Mouse (Mus musculus) right cerebral cortex, adult 2 months (tissue): ENCODE data around the gene Bckdha.

Experiments used
- DNase-seq, 2 experiments: peaks; one replicate each; pipeline ENCODE4 v3.0.0; 2021 to 2022; ENCODE audit warnings: low spot score in 2 of 2

The Bckdha gene

DNA sequence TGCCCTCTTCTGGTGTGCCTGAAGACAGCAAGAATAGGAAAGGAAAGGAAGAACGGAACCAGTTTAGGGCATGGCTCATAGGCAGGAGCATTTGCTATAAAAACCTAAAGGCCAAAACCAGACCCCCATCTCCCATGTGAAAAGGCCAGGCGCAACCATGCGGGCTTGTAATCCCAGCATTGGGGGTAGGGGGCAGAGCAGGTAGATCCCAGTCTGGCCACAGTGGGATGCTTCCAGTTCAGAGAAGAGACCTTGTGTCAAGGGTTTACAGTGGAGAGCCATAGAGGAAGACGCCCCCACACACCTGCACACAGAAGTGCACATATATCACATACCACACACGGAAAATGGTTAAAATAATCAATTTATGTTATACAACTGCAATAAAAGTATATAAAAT is 44.7 kb downstream of the Bckdha start:
- DNase-seq: no peak

DNA sequence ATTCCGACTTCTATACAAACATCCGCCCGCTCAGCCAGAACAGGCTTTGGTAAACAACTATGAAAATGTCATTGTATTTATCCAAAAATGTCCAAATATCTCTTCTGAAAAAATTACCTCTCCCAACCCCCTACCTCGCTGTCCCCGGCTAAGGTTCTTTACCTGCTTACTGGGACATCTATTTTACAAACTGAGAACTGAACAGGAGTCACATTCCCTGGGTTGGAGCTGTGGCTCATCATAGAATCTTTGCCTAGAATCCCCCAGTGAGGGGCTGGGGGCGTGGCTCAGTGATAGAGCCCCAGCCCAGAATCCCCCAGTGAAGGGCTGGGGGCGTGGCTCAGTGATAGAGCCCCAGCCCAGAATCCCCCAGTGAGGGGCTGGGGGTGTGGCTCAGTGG is 47.3 kb downstream of the Bckdha start:
- no peak for DNase-seq

DNA sequence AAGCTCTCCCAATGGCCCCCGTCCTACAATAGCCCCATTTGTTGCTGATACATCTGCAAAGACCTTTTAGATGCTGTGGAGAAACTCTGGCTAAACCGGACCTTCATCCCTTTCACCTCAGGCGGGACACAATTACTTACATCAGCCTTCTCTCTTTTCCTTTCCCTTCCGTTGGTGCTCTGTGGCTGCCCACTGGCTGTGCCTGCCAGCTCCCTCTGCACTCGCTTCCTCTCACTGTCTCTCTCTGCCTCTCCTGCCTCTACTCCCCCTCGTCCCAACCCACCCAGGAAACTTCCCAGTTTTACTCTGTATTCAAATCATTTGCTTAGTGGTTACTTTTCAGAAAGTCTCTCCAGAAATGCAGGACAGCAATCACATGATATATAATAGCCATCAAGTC is 48.7 kb downstream of the Bckdha start:
- no peak for DNase-seq

DNA sequence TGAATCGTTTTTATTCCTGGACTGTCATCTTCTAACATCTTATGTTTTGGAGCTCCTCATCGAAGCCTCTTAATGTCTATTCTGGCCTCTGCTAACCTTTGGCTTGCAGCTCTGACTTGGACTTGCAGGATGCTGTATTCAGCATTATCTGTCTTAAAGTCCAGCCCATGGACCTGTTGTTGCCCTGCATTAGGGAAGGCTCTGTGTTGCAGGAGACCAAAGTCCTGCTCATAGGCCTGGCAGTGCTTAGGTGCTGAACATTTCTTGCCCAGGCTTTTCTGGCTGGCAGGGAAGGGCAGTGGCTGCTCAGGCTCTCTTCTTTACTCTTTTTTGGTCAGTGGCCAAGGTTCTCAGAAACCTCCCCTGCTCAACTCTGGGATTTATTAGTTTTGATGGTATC is 51.6 kb downstream of the Bckdha start:
- no peak for DNase-seq

DNA sequence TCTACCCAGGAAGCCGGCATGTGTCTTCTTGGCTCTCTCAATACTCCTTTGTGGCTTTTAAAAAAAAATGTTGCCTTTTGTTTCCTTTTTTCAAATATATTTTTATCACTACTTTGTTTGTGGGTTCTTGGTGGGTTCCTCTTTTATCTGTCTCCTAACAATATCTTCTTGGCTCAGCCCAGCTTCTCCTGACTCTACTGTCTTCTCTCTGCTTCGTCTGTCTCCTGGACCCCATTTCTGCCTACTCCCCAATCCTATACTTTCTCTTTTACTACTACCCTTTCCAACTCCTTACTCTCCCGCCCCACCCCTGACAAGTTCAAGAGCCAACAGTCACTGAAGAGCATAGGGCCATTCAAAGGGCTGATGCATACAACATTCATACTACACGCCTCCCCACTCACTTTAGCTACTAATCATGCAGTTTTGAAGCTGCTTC is 52.1 kb downstream of the Bckdha start:
- DNase-seq: no peak

DNA sequence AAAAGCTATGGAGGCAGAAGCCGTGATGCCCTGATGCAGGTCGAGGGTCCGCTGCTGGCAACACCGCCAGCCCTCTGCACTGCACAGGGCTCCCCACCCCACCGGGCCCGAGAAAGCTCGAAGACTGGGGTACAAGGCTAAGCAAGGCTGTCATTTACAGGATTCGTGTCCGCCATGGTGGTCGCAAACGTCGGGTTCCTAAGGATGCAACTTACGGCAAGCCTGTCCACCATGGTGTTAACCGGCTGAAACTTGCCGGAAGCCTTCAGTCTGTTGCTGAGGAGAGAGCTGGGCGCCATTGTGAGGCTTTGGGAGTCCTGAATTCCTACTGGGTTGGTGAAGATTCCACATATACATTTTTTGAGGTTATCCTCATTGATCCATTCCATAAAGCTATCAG is 57.4 kb downstream of the Bckdha start:
- no peak for DNase-seq

DNA sequence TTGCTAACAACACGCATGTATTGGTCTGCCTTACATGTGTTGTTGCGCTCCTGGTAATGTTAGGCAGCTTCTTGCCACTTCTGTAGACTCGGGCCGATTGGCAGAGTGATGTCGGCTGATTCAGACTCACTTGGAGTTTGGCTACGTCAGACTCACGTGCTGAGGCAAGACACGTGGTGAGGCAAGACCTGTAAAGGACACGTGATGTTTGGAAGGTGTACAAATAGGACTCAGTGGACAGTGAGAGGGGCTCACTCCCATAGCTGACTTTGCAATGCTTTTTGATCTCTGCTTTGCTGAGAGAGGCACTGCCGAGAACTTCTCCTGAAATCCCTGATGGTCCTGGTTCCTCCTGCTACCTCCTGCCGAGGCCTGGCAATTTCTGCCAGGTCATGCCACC is 58.1 kb downstream of the Bckdha start:
- DNase-seq: no peak

DNA sequence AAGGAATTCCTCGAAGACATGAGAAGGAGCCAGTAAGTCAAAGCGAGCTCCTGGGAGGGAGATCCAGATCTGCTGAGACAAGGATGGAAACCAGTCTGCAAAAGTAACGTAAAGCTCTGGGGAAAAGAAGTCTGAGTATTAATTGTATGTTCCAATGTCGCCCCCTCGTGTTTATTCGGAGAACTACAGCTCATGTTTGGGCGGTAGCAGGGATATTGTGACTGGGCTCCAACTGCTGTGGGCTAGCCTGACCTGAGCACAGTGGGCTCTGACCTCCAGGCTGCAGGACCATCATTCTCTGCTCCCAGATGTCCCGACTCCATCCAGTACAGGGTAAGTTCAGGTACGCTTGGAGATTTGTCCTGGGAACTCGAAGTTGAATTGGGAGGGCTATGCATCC is 59.1 kb downstream of the Bckdha start:
- DNase-seq: peak; percentile 86 to 89

DNA sequence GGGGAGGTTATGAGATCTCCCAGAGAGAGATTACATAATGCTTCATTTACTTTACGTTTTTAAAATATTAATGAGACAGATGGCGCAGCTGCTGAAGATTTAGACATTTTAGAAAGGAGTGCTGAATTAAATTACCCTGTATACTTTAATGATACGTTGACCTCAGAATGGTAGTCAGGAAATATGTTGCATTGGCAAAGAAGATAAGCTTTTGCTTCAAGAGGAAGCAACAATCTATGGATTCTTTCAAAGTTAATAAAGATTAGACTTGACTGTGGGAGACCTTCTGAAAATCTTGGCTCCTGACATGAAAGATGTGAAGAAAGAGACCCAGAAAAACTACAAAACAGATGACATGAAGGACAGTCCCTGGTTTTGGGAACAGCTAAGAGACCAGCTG is 64.9 kb downstream of the Bckdha start:
- no peak for DNase-seq

DNA sequence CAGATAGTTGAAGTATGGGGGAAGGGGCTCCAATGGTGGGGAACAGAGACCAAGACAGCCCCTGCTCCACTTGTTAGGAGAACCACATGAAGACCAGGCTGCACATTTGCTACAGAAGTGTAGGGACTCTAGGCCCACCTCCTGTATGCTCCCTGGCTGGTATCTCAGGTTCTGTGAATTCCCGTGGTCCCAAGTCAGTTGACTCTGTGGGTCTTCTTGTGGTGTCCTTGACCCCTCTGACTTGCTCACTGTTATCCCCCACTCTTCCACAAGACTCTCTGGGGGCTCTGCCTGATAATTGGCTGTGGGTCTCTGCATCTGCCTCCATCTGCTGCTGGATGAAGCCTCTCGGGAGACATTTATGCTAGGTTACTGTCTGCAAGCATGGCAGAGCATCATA is 67.6 kb downstream of the Bckdha start:
- DNase-seq: no peak

DNA sequence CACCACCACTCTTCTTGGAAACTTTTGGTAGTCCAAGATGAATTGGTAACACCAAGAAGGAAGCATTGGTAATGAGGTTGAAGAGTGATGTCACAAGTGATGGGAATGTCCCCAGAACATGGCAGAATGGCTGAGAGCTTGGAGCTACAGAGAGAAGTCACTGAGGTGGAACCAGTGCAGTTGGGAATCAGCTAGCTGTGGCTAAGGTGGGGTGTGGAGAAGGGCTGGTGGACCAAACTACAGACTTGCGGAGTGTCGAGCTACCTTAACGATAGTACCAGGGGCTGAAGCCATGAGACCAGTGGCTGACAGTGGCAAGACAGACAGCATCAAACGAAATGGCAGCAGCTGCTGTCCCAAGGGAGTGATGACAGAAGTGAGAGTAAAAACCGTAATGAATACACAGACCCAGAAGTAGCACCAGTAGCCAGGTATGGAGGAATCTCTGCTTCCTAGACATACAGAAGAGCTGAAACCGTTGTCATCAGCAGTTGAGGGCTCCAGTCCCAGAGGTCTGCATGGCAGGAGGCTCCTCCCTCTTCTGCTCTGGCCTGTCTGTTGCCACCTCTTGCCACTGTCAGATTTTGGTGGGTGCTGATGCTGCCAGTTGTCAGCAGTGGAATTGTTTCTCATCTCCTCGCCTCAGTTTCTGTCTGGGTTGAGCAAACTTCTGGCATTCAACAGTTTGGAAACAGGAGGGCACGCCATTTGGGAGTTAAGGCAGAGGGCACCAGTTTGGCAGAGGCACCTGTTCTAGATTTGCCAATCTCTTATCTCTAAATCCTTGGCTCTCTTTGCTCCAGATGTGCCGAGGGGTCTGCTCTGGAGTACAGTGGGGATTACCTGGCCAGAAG is 73.2 kb downstream of the Bckdha start:
- DNase-seq: no peak

DNA sequence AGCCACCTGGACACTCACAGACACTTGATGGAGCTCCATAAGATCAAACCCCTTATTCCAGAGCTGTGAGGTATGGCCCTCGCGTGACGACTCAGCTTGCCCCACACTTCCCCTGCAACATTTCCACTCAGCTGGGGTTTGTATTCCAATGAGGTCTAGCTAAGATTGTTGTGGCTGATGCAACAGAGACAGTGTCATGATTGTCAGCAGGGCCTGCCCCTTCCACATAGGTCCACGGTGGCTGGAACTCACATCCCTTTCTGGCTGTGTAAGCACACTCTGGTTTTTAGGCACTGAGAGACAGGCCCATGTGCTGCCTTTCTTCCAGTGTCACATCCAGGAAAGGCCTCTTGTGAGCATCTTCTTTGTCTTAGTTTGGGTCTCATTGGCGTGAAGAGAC is 74.1 kb downstream of the Bckdha start:
- no peak for DNase-seq

DNA sequence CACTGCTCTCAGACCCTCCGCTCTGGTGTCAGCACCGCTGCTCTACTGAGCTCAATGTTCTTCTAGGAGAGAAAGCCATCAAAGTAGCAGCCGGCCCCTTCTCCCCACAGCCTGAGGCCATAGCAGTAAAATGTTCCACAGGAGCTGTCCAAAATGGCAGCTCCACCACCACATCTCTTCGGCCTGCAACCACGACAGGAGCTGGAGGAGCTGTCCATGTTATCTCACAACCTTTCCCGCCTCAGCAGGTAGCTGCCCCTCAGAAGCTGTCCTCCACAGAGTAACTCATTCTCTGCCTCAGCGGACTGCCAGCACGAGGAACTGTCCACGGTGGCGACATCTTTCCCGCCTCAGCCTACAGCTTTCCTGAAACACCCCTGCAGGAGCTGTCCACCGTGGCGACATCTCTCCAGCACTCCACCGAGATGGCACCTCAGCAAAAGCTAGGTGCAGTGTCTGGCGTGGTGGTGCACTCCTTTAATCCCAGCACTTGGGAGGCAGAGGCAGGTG is 76.4 kb downstream of the Bckdha start:
- no peak for DNase-seq
